Mouse (Mus musculus): ENCODE results near the gene Vmn1r137.
"Not testable (repeated sequence)": the region's sequence is repeated elsewhere in the genome, so short reads cannot be mapped to it uniquely, and the experiment has no call there.

The Vmn1r137 gene

DNA sequence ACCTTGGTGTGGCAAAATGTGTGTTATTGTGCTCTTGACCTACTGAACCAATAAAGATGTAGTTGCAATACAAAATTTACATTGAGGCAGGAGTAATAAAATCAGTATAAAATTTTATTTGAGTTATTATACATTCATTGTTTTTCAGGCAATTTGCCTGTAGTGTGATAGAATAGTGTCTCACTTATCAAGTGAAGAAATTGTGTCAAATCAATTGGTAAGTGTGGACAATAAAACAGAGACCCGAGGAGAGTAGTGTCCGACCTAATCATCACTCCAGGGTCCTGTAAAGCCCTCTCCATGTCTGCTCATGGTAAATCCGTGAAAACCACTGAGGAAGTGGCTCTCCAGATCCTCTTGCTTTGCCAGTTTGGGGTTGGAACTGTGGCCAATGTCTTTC, at the start of gene Vmn1r137:
Gene Vmn1r137 (plus strand): TSS at position 301 of the 400 bp plus-strand sequence.
- not testable (repeated sequence) for DNase-seq (ENCODE audit: low spot score in 2 of 2)

DNA sequence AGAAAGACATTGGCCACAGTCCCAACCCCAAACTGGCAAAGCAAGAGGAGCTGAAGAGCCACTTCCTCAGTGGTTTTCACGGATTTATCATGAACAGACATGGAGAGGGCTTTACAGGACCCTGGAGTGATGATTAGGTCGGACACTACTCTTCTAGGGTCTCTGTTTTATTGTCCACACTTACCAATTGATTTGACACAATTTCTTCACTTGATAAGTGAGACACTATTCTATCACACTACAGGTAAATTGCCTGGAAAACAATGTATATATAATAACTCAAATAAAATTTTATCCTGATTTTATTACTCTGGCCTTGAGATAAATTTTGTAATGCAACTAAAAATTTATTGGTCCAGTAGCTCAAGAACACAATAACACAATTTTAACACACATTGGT, 34.4 kb downstream of the Vmn1r137 start, which contains the start of gene Vmn1r138:
Gene Vmn1r138 (minus strand): TSS at position 101 of the 400 bp plus-strand sequence.
- not testable (repeated sequence) for DNase-seq (ENCODE audit: low spot score in 2 of 2)
